Mouse (Mus musculus) embryonic facial prominence, embryonic 13.5 days (tissue): ENCODE data around the gene Ugt2b37. TPM values are rescaled to one million over a fixed set of nuclear protein-coding genes. Genes with fewer than 3 reads are reported as not detected.
"Not testable (repeated sequence)": the region's sequence is repeated elsewhere in the genome, so short reads cannot be mapped to it uniquely, and the experiment has no call there.

Experiments used
- ATAC-seq: fragments of 200-750 bp; cut with Nextera tagmentation; 2 replicates; pipeline ENCODE4 v1.8.0; 2017; ENCODE audit warnings: low read depth; ENCODE audit not compliant: insufficient number of reproducible peaks, insufficient read depth, low FRiP score, low TSS enrichment
- H3K27ac ChIP-seq: fragments of 300-500 bp; sonication (generic); 2 replicates; pipeline ENCODE4 v1.5.1; 2015; ENCODE audit warnings: moderate library complexity, mild to moderate bottlenecking, inconsistent platforms
- H3K27me3 ChIP-seq: fragments of 300-500 bp; sonication (generic); 2 replicates; pipeline ENCODE4 v1.6.1; 2015; ENCODE audit warnings: mild to moderate bottlenecking, inconsistent platforms
- H3K36me3 ChIP-seq: fragments of 300-500 bp; sonication (generic); 2 replicates; pipeline ENCODE4 v1.6.1; 2015; ENCODE audit warnings: mild to moderate bottlenecking, inconsistent platforms
- H3K4me1 ChIP-seq: fragments of 300-500 bp; sonication (generic); 2 replicates; pipeline ENCODE4 v1.6.1; 2015; ENCODE audit warnings: inconsistent platforms
- H3K4me2 ChIP-seq: fragments of 300-500 bp; sonication (generic); 2 replicates; pipeline ENCODE4 v1.6.1; 2015; ENCODE audit warnings: moderate library complexity, mild to moderate bottlenecking, inconsistent platforms
- H3K4me3 ChIP-seq: fragments of 300-500 bp; sonication (generic); 2 replicates; pipeline ENCODE4 v1.5.1; 2015; ENCODE audit warnings: mild to moderate bottlenecking, inconsistent platforms
- H3K9ac ChIP-seq: fragments of 300-500 bp; sonication (generic); 2 replicates; pipeline ENCODE4 v1.6.1; 2015; ENCODE audit warnings: mild to moderate bottlenecking, inconsistent platforms
- H3K9me3 ChIP-seq: fragments of 300-500 bp; sonication (generic); 2 replicates; pipeline ENCODE4 v1.6.1; 2016; ENCODE audit warnings: inconsistent platforms
- WGBS: fragments of 180-500 bp; shearing (Covaris S2); methylation state at CpG from one replicate; pipeline ENCODE4 v1.1.7; 2015; ENCODE audit warnings: mixed read lengths; 5-methylcytosine and 5-hydroxymethylcytosine counted together
- polyA plus RNA-seq: library from polyadenylated mRNA; unstranded; fragments of >200 nt; fragmentation: Nextera tagmentation; extraction: Ambion mirVana; gene quantifications from 2 replicates; pipeline ENCODE4 v1.2.1, GENCODE M21; 2015

Gene Ugt2b37
- polyA plus RNA-seq, result not detected in 2 replicates

- not testable (repeated sequence) for H3K36me3 ChIP-seq, H3K4me1 ChIP-seq, ATAC-seq, H3K9me3 ChIP-seq, H3K27me3 ChIP-seq, H3K4me2 ChIP-seq, H3K9ac ChIP-seq, H3K4me3 ChIP-seq, H3K27ac ChIP-seq
- 81% methylated on average over 3 of the region's 3 CpGs for WGBS
Observed at GRCm38 (mm10) chr5:87254676-87255075, at the start of gene Ugt2b37. Ugt2b37 (minus strand) TSS chr5:87254804.

GRCm38 (mm10) chr5:87286180-87286579, 31.6 kb upstream of the Ugt2b37 start:
- 87% methylated on average over 4 of the region's 4 CpGs for WGBS
- not testable (repeated sequence) for H3K9ac ChIP-seq, H3K27me3 ChIP-seq, H3K9me3 ChIP-seq, H3K36me3 ChIP-seq, H3K27ac ChIP-seq, H3K4me2 ChIP-seq, ATAC-seq, H3K4me1 ChIP-seq, H3K4me3 ChIP-seq

GRCm38 (mm10) chr5:87275986-87276385, 21.4 kb upstream of the Ugt2b37 start:
- not testable (repeated sequence) for H3K4me3 ChIP-seq, H3K4me1 ChIP-seq, H3K27ac ChIP-seq, H3K36me3 ChIP-seq, H3K9me3 ChIP-seq, ATAC-seq, H3K9ac ChIP-seq, H3K27me3 ChIP-seq, H3K4me2 ChIP-seq
- WGBS, result 85% methylated on average over 4 of the region's 4 CpGs

GRCm38 (mm10) chr5:87275581-87275980, 21.0 kb upstream of the Ugt2b37 start:
- H3K9me3 ChIP-seq, result no peaks in the 10 kb centered on the region
- WGBS, result 82% methylated on average over 6 of the region's 6 CpGs
- no peaks in the 10 kb centered on the region for H3K36me3 ChIP-seq
- no peak overlapping the region for H3K9ac ChIP-seq
- no peaks in the 10 kb centered on the region for H3K4me1 ChIP-seq
- no peak overlapping the region for H3K27ac ChIP-seq
- no peaks in the 10 kb centered on the region for H3K27me3 ChIP-seq
- H3K4me2 ChIP-seq, result no peak overlapping the region
- H3K4me3 ChIP-seq, result no peak overlapping the region
- ATAC-seq, result no peak

GRCm38 (mm10) chr5:87255831-87256230, 1.2 kb upstream of the Ugt2b37 start:
- WGBS, result 82% methylated on average over 3 of the region's 3 CpGs
- H3K27me3 ChIP-seq, result no peaks in the 10 kb centered on the region
- H3K27ac ChIP-seq, result no peak overlapping the region
- no peak overlapping the region for H3K4me3 ChIP-seq
- no peak for ATAC-seq
- H3K4me1 ChIP-seq, result no peaks in the 10 kb centered on the region
- no peaks in the 10 kb centered on the region for H3K36me3 ChIP-seq
- no peaks in the 10 kb centered on the region for H3K9me3 ChIP-seq
- H3K4me2 ChIP-seq, result no peak overlapping the region
- H3K9ac ChIP-seq, result no peak overlapping the region

GRCm38 (mm10) chr5:87242140-87242539, 12.5 kb downstream of the Ugt2b37 start:
- not testable (repeated sequence) for ATAC-seq, H3K4me3 ChIP-seq, H3K4me2 ChIP-seq, H3K27me3 ChIP-seq, H3K27ac ChIP-seq, H3K4me1 ChIP-seq, H3K9ac ChIP-seq, H3K36me3 ChIP-seq, H3K9me3 ChIP-seq

- H3K27ac ChIP-seq, H3K4me1 ChIP-seq, H3K27me3 ChIP-seq, H3K4me2 ChIP-seq, H3K9ac ChIP-seq, H3K9me3 ChIP-seq, H3K36me3 ChIP-seq, ATAC-seq, H3K4me3 ChIP-seq: not testable (repeated sequence)
- 66% methylated on average over 2 of the region's 2 CpGs for WGBS
Observed at GRCm38 (mm10) chr5:87196430-87196829, 58.2 kb downstream of the Ugt2b37 start.

Other genes starting within 250 kb of the Ugt2b37 start
- 0.36 TPM in 1 of 2 replicates, not detected in the other for gene Ugt2b36, start 162.2 kb downstream of the Ugt2b37 start, polyA plus RNA-seq
- gene Ugt2b5, start 114.5 kb downstream of the Ugt2b37 start, polyA plus RNA-seq, result 0.23 TPM in 1 of 2 replicates, not detected in the other
- not detected in 2 replicates for gene Ugt2a3, start 82.4 kb upstream of the Ugt2b37 start, polyA plus RNA-seq
- not detected in 2 replicates for gene Ugt2b38, start 169.4 kb upstream of the Ugt2b37 start, polyA plus RNA-seq
- 0.17 and 1.3 TPM in 2 replicates for gene Ugt2a2, start 227.5 kb upstream of the Ugt2b37 start, polyA plus RNA-seq
- gene Gm43638, start 232.0 kb upstream of the Ugt2b37 start, polyA plus RNA-seq, result 0.18 TPM in 1 of 2 replicates, not detected in the other
- gene Ugt2a1, start 236.1 kb upstream of the Ugt2b37 start, polyA plus RNA-seq, result 11.2 and 21.0 TPM in 2 replicates